Mouse (Mus musculus): ENCODE results near the gene Atxn1l.

Gene Atxn1l

GRCm38 (mm10) chr8:109731012-109731411, 6.5 kb downstream of the Atxn1l start:
- no peak for DNase-seq (ENCODE audit: low read depth, low spot score)

GRCm38 (mm10) chr8:109725106-109725505, 12.4 kb downstream of the Atxn1l start:
- no peak for DNase-seq (ENCODE audit: low read depth, low spot score)

GRCm38 (mm10) chr8:109714961-109715360, 22.6 kb downstream of the Atxn1l start:
- no peak for DNase-seq (ENCODE audit: low read depth, low spot score)

GRCm38 (mm10) chr8:109712521-109712920, 25.0 kb downstream of the Atxn1l start:
- DNase-seq (ENCODE audit: low read depth, low spot score): no peak

GRCm38 (mm10) chr8:109707921-109708320, 29.6 kb downstream of the Atxn1l start:
- no peak for DNase-seq (ENCODE audit: low read depth, low spot score)

- peak; percentile 56 for DNase-seq (ENCODE audit: low read depth, low spot score)
These were observed 30.7 kb downstream of the Atxn1l start for GRCm38 (mm10) chr8:109706874-109707237.

- DNase-seq (ENCODE audit: low read depth, low spot score): no peak
These were observed 31.3 kb downstream of the Atxn1l start for GRCm38 (mm10) chr8:109706076-109706873.

- peak; percentile 86 for DNase-seq (ENCODE audit: low read depth, low spot score)
These were observed 32.0 kb downstream of the Atxn1l start, which contains the start of gene Zfp821 for GRCm38 (mm10) chr8:109705320-109706075. Gene Zfp821 (plus strand): TSS chr8:109705546.

GRCm38 (mm10) chr8:109704565-109705319, 32.8 kb downstream of the Atxn1l start:
- DNase-seq (ENCODE audit: low read depth, low spot score): no peak

- DNase-seq (ENCODE audit: low read depth, low spot score): no peak
These were observed 39.1 kb downstream of the Atxn1l start for GRCm38 (mm10) chr8:109698477-109698876.

- no peak for DNase-seq (ENCODE audit: low read depth, low spot score)
These were observed 39.8 kb downstream of the Atxn1l start for GRCm38 (mm10) chr8:109697754-109698153.

GRCm38 (mm10) chr8:109694154-109694553, 43.4 kb downstream of the Atxn1l start:
- no peak for DNase-seq (ENCODE audit: low read depth, low spot score)

GRCm38 (mm10) chr8:109693146-109693900, 44.2 kb downstream of the Atxn1l start, which contains the start of gene Ist1:
Gene Ist1 (minus strand): TSS chr8:109693260.
- peak; percentile 99 for DNase-seq (ENCODE audit: low read depth, low spot score)

- no peak for DNase-seq (ENCODE audit: low read depth, low spot score)
These were observed 44.9 kb downstream of the Atxn1l start for GRCm38 (mm10) chr8:109692443-109693145.

GRCm38 (mm10) chr8:109691769-109692168, 45.8 kb downstream of the Atxn1l start:
- DNase-seq (ENCODE audit: low read depth, low spot score): no peak

GRCm38 (mm10) chr8:109687248-109687647, 50.3 kb downstream of the Atxn1l start:
- DNase-seq (ENCODE audit: low read depth, low spot score): no peak

- DNase-seq (ENCODE audit: low read depth, low spot score): no peak
These were observed 55.4 kb downstream of the Atxn1l start for GRCm38 (mm10) chr8:109682120-109682519.

GRCm38 (mm10) chr8:109681535-109681934, 56.0 kb downstream of the Atxn1l start:
- no peak for DNase-seq (ENCODE audit: low read depth, low spot score)
